Mouse (Mus musculus): ENCODE measurements around the gene Sptssb. TPM values are rescaled to one million over a fixed set of nuclear protein-coding genes. Genes with fewer than 3 reads are reported as not detected.

Sptssb gene
- polyA plus RNA-seq, 1 experiment from 2014 or later = 3.3 TPM

DNA sequence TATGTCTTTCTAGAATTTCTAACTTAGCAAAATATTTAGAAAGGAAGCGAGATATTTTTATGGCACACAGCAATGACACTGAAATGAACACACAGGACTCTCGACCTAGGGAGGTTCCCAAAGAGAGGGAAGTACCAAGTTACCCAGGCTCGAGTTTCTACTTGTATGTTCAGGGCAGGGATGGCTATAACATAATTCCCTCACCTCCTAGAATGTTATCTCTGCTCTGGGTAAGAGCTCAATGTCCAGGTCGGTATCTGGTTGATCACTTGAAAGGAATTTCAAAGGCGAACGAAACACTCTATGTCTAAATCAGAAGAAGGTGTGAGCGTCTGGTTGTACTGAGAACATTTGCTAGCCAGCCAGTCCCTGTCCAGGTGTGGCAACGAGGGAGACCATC, 10.0 kb upstream of the Sptssb start:
- ATAC-seq (ENCODE audit: low read depth) (no peak), DNase-seq (ENCODE audit: low spot score) (no peak)
- WGBS = 76% methylated on average over 8 of the region's 8 CpGs
- Histone ChIP-seq H3K9me3 (ENCODE audit: control insufficient read depth, low read length) (no peaks in the 10 kb centered on the region), H3K4me3 (ENCODE audit: low read depth, low read length) (no peak overlapping the region), H3K27ac (replicated peaks; ENCODE audit: low read depth, low read length) (no peak overlapping the region), H3K27me3 (replicated peaks; ENCODE audit: control insufficient read depth, insufficient read depth, low read length) (no peaks in the 10 kb centered on the region), H3K4me2 (ENCODE audit: low read depth, low read length) (no peak overlapping the region), H3K9ac (ENCODE audit: low read depth, low read length) (no peak overlapping the region), H3K4me1 (ENCODE audit: control insufficient read depth, insufficient read depth, low read length) (no peaks in the 10 kb centered on the region), H3K36me3 (ENCODE audit: control insufficient read depth, insufficient read depth, low read length) (no peaks in the 10 kb centered on the region)

DNA sequence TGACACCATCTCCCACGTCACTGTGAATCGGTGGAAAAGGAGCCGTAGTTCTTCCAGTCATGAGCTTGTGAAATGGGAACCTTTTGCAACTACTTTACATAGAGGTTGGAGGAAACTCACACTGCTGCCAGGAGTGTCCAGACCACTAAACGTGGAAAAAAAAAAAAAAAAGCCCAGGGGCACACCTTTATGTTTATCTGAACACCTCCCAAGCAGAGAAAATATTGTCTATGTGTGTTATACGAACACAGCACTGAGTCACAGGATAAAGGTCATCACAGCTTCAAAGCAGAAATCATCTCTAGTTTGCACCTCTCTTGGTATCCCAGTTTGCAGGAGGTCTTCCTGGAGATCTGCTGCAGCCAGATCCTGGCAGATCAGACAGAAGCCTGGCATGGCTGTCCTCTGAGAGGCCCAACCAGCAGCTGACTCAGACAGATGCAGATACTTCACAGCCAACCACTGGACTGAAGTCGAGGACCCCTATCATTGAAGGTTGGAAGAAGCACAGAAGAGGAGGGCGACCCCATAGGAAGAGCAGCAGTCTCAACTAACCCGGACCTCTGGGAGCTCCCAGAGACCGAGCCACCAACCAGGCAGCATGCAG, 2.2 kb upstream of the Sptssb start:
- H3K4me2 ChIP-seq (ENCODE audit: low read depth, low read length) = peak overlapping the region; percentile 87
- ATAC-seq (ENCODE audit: low read depth) (no peak), DNase-seq (ENCODE audit: low spot score) (no peak)
- no peaks in the 10 kb centered on the region for H3K9me3 ChIP-seq (ENCODE audit: control insufficient read depth, low read length)
- H3K27ac ChIP-seq (replicated peaks; ENCODE audit: low read depth, low read length) = no peak overlapping the region
- WGBS = 54% methylated on average over 9 of the region's 9 CpGs
- peaks cover 7% of the 10 kb centered on the region; the same call in 1 of the 2 replicates for H3K4me1 ChIP-seq (ENCODE audit: control insufficient read depth, insufficient read depth, low read length)
- H3K27me3 ChIP-seq (replicated peaks; ENCODE audit: control insufficient read depth, insufficient read depth, low read length) = no peaks in the 10 kb centered on the region; the same call in 1 of the 2 replicates
- H3K36me3 ChIP-seq (ENCODE audit: control insufficient read depth, insufficient read depth, low read length) = no peaks in the 10 kb centered on the region
- 0 out of 2 replicates have a peak overlapping the region, but pooled peaks have one; percentile 49 for H3K9ac ChIP-seq (ENCODE audit: low read depth, low read length)
- peak overlapping the region; percentile 48 for H3K4me3 ChIP-seq (ENCODE audit: low read depth, low read length)

DNA sequence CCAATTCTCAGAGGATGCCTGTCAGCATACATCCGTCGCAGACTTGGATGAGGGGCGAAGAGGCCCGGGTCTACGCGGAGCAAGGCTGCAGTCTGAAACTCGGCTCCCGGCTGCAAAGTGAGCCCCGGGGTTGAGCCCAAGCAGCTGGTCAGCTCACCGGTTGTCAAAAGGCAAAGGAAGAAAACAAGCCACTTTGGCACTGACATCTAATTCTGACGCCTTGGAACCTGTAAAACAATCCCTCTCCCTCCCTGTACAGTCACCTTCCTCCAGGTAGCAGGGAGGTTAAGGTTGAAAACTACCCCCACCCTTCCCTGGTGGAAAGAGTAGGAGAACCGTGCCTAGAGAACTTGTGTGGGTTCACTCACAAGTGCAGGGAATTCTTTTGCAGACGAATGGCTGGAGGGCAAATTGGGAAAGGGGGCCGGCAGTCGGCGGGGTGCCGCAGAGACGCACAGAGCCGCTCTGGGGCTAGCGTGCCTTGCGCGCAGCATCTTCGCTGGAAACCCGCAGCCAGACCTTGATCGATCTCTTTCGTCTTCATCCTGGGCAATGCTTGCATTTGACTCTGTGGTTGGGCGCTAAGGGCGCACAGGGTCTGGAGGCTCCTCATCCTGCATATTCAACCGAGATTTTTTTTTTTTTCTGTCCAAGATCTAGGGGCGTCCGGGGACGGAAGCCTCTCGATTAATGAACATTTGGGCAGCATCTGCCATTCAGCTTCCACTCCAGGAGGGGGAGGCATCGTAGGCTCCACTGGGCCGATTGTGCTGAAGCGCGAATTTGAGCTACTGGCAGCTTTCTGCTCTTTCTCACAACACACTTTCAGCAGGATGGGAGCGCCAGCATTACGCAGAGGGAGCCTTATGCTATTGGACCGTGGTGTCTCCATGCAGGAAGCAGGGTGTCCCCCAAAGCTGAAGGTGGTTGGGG, 1.1 kb upstream of the Sptssb start:
- peak; percentile 65 for ATAC-seq (ENCODE audit: low read depth)
- under 1% methylated on average over 40 of the region's 40 CpGs for WGBS
- Histone ChIP-seq H3K27me3 (replicated peaks; ENCODE audit: control insufficient read depth, insufficient read depth, low read length) (no peaks in the 10 kb centered on the region; the same call in 1 of the 2 replicates), H3K4me3 (ENCODE audit: low read depth, low read length) (peak overlapping the region; percentile 48), H3K36me3 (ENCODE audit: control insufficient read depth, insufficient read depth, low read length) (no peaks in the 10 kb centered on the region), H3K4me1 (ENCODE audit: control insufficient read depth, insufficient read depth, low read length) (peaks cover 7% of the 10 kb centered on the region; the same call in 1 of the 2 replicates), H3K4me2 (ENCODE audit: low read depth, low read length) (peak overlapping the region; percentile 87), H3K9me3 (ENCODE audit: control insufficient read depth, low read length) (no peaks in the 10 kb centered on the region), H3K9ac (ENCODE audit: low read depth, low read length) (peak overlapping the region; percentile 49), H3K27ac (replicated peaks; ENCODE audit: low read depth, low read length) (no peak overlapping the region)
- DNase-seq (ENCODE audit: low spot score) = peak; percentile 72

DNA sequence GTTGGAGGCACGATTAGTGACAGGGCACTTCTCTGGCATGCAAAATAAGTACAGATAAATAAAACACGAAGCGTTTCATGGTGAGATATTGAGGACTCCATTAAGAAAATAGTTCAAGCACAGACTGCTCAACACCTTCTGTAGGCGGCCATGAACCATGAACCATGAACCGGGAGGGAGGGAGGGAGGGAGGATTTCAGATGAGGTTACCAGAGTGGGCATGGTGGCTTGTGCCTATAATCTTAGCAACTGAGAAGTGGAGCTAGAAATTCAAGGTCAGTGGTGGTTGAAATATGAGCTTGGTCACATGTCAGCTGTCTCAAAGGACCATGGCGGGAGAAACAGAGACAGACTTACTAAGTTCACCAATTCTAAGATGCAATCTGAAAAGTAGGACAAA, 20.3 kb downstream of the Sptssb start:
- Histone ChIP-seq H3K36me3 (ENCODE audit: control insufficient read depth, insufficient read depth, low read length) (no peaks in the 10 kb centered on the region), H3K4me3 (ENCODE audit: low read depth, low read length) (no peak overlapping the region), H3K4me2 (ENCODE audit: low read depth, low read length) (no peak overlapping the region), H3K9me3 (ENCODE audit: control insufficient read depth, low read length) (no peaks in the 10 kb centered on the region), H3K27me3 (replicated peaks; ENCODE audit: control insufficient read depth, insufficient read depth, low read length) (no peaks in the 10 kb centered on the region), H3K4me1 (ENCODE audit: control insufficient read depth, insufficient read depth, low read length) (no peaks in the 10 kb centered on the region), H3K9ac (ENCODE audit: low read depth, low read length) (no peak overlapping the region), H3K27ac (replicated peaks; ENCODE audit: low read depth, low read length) (no peak overlapping the region)
- DNase-seq (ENCODE audit: low spot score) (no peak), ATAC-seq (ENCODE audit: low read depth) (no peak)
- 78% methylated on average over 6 of the region's 6 CpGs for WGBS

DNA sequence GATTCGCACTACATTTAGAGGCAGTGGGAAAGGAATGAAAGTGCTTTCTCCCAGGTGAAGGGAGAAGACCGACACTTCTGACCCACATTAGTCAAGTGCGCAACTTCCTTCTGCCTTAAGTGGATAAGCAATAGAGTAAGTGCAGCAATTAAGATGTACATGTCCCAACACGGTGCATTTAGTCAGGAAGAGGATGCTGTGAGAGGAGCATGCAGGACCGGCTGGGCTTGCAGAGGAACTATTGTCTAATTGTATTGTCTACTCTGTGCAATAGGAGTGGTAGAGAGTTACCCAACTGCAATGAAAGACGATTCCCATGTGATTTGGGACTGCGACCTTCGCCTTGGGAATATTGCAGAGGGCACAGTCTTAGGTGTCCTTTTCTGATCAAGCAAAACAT, 30.2 kb downstream of the Sptssb start:
- H3K9ac ChIP-seq (ENCODE audit: low read depth, low read length) = no peak overlapping the region
- DNase-seq (ENCODE audit: low spot score) (no peak), ATAC-seq (ENCODE audit: low read depth) (no peak)
- no peaks in the 10 kb centered on the region for H3K27me3 ChIP-seq (replicated peaks; ENCODE audit: control insufficient read depth, insufficient read depth, low read length)
- H3K27ac ChIP-seq (replicated peaks; ENCODE audit: low read depth, low read length) = no peak overlapping the region
- no peak overlapping the region for H3K4me3 ChIP-seq (ENCODE audit: low read depth, low read length)
- WGBS = 83% methylated on average over 8 of the region's 8 CpGs
- H3K4me1 ChIP-seq (ENCODE audit: control insufficient read depth, insufficient read depth, low read length) = no peaks in the 10 kb centered on the region
- no peaks in the 10 kb centered on the region for H3K36me3 ChIP-seq (ENCODE audit: control insufficient read depth, insufficient read depth, low read length)
- H3K4me2 ChIP-seq (ENCODE audit: low read depth, low read length) = no peak overlapping the region
- no peaks in the 10 kb centered on the region for H3K9me3 ChIP-seq (ENCODE audit: control insufficient read depth, low read length)

DNA sequence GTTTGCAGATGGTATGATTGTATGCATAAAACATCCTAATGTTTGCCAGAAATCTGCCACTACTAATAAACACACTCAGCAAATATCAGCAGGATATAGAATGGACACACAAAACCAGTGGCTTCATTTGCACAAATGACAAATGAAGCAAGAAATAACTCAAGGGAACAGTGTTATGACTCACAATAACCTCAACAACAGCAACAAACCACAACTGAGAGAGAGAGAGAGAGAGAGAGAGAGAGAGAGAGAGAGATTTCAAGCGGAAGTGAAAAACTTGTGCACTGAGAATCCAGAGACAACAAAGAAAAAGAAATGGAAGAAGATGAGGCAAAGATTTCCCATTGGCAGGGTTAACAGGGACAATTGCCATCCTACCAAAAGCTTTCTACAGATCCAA, 35.2 kb downstream of the Sptssb start:
- Histone ChIP-seq H3K36me3 (ENCODE audit: control insufficient read depth, insufficient read depth, low read length) (no peaks in the 10 kb centered on the region), H3K27ac (replicated peaks; ENCODE audit: low read depth, low read length) (no peak overlapping the region), H3K27me3 (replicated peaks; ENCODE audit: control insufficient read depth, insufficient read depth, low read length) (no peaks in the 10 kb centered on the region), H3K9ac (ENCODE audit: low read depth, low read length) (no peak overlapping the region), H3K4me2 (ENCODE audit: low read depth, low read length) (no peak overlapping the region), H3K9me3 (ENCODE audit: control insufficient read depth, low read length) (no peaks in the 10 kb centered on the region), H3K4me3 (ENCODE audit: low read depth, low read length) (no peak overlapping the region), H3K4me1 (ENCODE audit: control insufficient read depth, insufficient read depth, low read length) (no peaks in the 10 kb centered on the region)
- 94% methylated on average over 1 of the region's 1 CpGs for WGBS
- ATAC-seq (ENCODE audit: low read depth) = no peak
- no peak for DNase-seq (ENCODE audit: low spot score)

DNA sequence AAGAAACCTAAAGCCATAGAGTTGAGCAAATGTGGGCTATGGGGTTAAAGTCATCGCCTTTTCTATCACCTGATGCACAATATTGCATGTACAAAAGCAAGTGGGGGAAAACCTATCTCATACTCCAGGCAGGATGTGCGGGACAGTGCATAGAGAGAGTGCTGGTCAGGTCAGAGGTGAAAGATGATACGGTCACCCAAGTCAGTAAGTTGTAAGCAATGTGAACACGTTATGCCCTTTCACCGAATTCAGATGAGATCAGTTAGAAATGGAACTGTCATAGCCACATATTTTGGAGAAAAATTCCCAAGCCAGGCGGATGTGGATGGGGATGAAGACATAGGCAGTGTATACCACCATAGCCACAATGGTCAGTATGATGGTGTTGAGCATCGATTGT, 39.1 kb downstream of the Sptssb start:
- 83% methylated on average over 7 of the region's 7 CpGs for WGBS
- H3K27ac ChIP-seq (replicated peaks; ENCODE audit: low read depth, low read length) = no peak overlapping the region
- no peaks in the 10 kb centered on the region for H3K4me1 ChIP-seq (ENCODE audit: control insufficient read depth, insufficient read depth, low read length)
- no peaks in the 10 kb centered on the region for H3K27me3 ChIP-seq (replicated peaks; ENCODE audit: control insufficient read depth, insufficient read depth, low read length)
- ATAC-seq (ENCODE audit: low read depth) = no peak
- H3K4me2 ChIP-seq (ENCODE audit: low read depth, low read length) = no peak overlapping the region
- no peak for DNase-seq (ENCODE audit: low spot score)
- H3K36me3 ChIP-seq (ENCODE audit: control insufficient read depth, insufficient read depth, low read length) = no peaks in the 10 kb centered on the region
- H3K9me3 ChIP-seq (ENCODE audit: control insufficient read depth, low read length) = no peaks in the 10 kb centered on the region
- no peak overlapping the region for H3K9ac ChIP-seq (ENCODE audit: low read depth, low read length)
- H3K4me3 ChIP-seq (ENCODE audit: low read depth, low read length) = no peak overlapping the region

DNA sequence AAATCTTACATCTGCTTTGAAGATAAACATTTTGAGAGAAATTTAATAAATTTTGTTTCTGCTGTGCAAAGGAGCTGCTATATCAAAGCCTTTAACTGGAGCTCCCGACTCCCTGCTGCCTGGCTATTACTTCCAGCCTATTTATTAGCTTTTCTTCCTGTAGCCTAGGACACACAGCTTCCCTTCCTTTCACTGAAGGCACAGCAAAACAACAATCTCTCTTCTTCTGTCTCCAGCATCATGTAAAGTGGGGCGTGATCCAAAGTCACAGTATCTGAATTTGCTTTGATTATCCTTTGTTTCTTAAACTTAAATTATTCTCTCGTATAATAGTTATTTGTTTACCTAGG, 39.9 kb downstream of the Sptssb start:
- ATAC-seq (ENCODE audit: low read depth) (no peak), DNase-seq (ENCODE audit: low spot score) (no peak)
- H3K36me3 ChIP-seq (ENCODE audit: control insufficient read depth, insufficient read depth, low read length) = no peaks in the 10 kb centered on the region
- no peak overlapping the region for H3K27ac ChIP-seq (replicated peaks; ENCODE audit: low read depth, low read length)
- no peak overlapping the region for H3K4me3 ChIP-seq (ENCODE audit: low read depth, low read length)
- no peaks in the 10 kb centered on the region for H3K9me3 ChIP-seq (ENCODE audit: control insufficient read depth, low read length)
- no peak overlapping the region for H3K9ac ChIP-seq (ENCODE audit: low read depth, low read length)
- no peaks in the 10 kb centered on the region for H3K27me3 ChIP-seq (replicated peaks; ENCODE audit: control insufficient read depth, insufficient read depth, low read length)
- H3K4me2 ChIP-seq (ENCODE audit: low read depth, low read length) = no peak overlapping the region
- WGBS = 62% methylated on average over 3 of the region's 3 CpGs
- no peaks in the 10 kb centered on the region for H3K4me1 ChIP-seq (ENCODE audit: control insufficient read depth, insufficient read depth, low read length)

Data from embryonic facial prominence, embryonic 14.5 days (tissue).